Mouse (Mus musculus) embryonic fibroblast, embryonic 13.5 days (primary cell): ENCODE measurements at regions not wholly inside any gene's neighbourhood (a gene's known extent, or its start where the extent isn't known, plus 50 kb on each side); places are given as distances from the start of the nearest gene placed in this dataset.

Experiments
- CTCF ChIP-seq: IDR thresholded peaks from 2 replicates; pipeline ENCODE4 v1.5.1; 2011; ENCODE audit warnings: mild to moderate bottlenecking, control low read depth, low read length, moderate library complexity, borderline replicate concordance; ENCODE audit not compliant: insufficient read depth
- POLR2A ChIP-seq: IDR thresholded peaks from 2 replicates; pipeline ENCODE4 v1.6.1; 2011; ENCODE audit warnings: low read depth, mild to moderate bottlenecking, control low read depth, low read length, moderate library complexity

DNA sequence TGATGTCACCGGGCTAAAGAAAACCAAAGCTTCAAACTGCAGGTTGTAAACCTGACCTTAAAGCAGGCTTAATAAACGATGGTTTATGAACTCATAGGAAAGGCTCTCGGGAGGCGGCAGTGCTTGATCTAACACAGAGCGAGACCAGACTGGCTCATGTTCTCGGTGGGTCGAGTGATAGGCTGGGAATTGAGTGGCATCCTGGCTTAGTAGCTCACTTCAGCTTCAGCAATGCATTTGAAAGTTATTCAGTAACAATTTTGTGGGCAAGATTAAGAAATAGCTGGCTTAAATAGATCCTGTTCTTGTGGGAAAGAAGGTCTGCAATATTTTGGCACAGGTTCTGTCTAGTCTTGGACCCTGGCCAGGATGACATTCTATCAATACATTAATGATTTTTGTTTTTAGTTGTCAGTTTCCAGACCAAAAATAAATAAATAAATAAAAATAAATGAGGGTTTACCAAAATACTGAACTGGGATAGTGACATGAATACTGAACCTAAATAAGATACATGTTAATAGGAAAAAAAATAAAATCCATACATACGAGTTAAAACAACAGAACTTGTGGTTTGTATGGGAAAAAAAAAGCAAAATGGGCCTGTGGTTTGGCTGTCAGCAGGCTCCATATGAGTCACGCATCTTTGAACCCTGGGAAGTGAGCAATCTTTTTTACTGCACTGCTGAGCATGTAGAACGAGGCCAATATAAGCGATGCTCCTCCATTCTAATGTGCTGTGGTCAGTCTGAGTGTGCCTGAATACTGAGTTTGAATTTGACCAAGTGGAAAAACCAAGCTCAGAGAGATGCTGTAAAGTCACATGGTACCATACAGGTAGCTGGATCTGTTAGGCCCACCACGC is 68.7 kb upstream of the Ddit4l start:
- TF ChIP-seq CTCF (no peak), POLR2A (no peak)
